Mouse (Mus musculus) lung, adult 18-20 months (tissue): ENCODE data around the gene C1qb.

ENCODE experiments used
- DNase-seq, 2 experiments: peaks; one replicate each; pipeline ENCODE4 v3.0.0; 2022; ENCODE audit warnings: mixed read lengths in 2 of 2

The C1qb gene

DNA sequence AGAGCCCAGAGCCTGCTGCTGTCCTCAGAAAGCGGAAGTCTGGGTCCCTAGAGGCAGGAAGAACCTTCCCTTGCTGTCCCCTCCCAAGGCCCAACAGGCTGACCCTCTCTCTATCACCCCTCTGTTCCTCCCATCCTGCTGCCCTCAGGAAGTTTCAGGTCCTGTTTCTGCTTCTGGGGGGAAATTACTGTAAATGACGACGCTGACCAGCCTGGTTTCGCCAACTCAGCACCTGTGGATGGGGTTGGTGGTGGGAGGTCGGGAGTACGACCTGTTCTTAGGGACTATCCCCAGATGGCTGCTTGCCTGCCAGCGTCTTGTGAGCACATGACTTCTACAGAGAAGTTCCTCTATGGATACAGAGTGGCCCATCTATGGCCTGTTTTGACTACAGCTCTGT lies at the start of gene C1qb:
TSS of gene C1qb (minus strand) at position 87 of the 400 bp plus-strand sequence.
- no peak for DNase-seq

- DNase-seq: no peak
Observed at GRCm38 (mm10) chr4:136934746-136935613, 49.0 kb upstream of the C1qb start.

- no peak for DNase-seq
Observed at GRCm38 (mm10) chr4:136930474-136930873, 44.5 kb upstream of the C1qb start.

GRCm38 (mm10) chr4:136928928-136929327 lies 42.9 kb upstream of the C1qb start:
- DNase-seq: no peak

DNA sequence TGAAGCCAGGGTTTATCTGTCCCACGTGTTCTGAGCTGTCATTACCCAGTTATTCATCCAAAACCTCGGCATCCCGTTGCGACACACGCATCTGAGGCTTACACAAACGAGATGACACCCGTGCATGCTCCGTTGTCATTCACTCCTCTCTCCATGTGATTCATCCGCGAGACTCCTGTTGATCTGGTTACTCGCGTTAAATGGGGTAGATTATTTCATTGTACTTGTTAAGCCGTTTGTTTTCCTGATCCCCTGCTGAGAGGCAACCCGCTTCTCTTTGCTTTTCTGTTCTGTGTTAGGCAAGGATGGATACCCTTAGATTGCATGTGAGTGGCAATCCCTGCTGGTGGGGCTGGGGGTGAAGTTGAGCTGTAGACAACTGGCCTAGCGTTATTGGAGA lies 39.8 kb upstream of the C1qb start:
- DNase-seq: no peak

DNA sequence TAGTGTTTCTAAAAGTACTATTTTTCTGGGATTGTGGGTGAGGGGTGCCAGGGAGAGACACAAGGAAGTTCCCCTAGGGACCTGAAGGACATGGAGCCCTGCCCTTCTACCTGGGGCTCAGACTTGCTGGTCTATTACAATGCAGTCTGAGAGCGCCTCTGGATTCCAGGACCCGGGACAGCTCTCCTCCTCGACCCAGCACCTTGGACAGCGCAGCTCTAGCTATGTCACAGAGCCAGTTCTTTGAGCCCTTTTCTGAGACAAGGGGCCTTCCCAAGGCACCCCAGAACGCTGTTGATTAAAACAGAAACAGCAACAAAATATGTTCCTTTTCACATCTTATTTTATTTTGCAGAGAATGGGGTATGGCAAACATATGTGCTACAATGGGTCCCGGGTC lies 38.5 kb upstream of the C1qb start:
- DNase-seq: peak; percentile 34 to 41

- DNase-seq: no peak
Observed at GRCm38 (mm10) chr4:136919526-136919925, 33.5 kb upstream of the C1qb start.

- no peak for DNase-seq
Observed at GRCm38 (mm10) chr4:136918834-136919233, 32.8 kb upstream of the C1qb start.

- DNase-seq: no peak
Observed at GRCm38 (mm10) chr4:136917165-136917524, 31.2 kb upstream of the C1qb start.

- DNase-seq: no peak
Observed at GRCm38 (mm10) chr4:136916359-136917164, 30.6 kb upstream of the C1qb start.

DNA sequence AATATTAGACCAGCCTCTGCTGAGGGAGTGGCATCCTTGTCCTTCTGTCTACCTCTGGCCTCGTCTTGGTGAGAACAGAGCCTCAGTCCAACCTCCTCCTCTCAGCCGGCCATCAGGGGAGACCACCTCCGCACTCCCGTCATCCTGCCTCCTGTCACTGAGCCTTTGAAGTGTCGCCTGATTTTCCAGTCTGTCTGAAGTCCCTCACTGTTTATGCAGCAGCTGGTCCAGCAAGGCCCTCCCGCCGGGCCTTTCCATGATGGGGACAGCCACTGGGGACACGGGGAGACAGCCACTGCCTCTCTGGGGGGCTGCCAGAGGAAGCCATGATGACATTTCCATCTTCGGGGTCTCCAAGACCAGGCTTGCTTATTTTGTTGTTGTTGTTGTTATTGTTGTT lies 26.9 kb upstream of the C1qb start:
- DNase-seq: no peak

GRCm38 (mm10) chr4:136911804-136912203 lies 25.8 kb upstream of the C1qb start:
- DNase-seq: no peak

DNA sequence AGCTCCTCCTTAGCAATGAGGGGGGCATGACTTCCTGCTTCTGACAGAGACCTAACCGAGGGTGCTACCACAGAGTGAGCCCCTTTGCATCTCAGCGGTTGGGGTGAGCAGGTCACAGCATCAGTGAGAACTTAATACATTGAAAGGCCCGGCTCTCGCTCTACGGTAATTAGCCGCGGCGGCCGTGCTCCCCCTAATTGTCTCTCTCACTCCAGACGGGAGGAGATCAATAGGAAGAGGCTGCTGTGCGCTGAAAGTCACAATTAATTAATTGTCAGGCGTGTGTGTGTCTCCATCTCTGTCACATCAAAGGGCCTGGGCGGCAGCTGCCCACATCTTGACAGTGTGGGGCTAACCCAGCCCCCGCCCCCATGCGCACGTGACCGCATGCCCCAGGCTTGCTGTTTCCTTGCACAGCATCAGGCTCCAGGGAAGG lies 25.2 kb upstream of the C1qb start:
- no peak for DNase-seq

DNA sequence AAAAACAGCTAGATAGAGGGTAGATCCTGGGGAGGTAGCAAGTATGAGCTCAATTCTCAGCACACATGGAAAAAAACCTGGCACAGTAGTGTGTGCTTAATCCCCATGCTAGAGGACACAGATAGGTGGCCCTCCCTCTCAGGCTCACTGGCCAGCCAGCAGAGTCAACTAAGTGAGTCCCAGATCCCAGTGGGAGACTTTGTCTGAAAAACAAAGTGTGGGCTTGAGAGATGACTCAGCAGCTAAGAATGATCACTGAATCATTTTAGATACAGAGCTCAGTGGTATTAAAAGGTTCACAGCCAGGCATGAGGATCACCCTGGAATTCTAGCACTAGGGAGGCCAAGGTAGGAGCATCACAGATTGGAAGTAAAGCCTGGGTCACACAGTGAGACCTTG lies 21.8 kb upstream of the C1qb start:
- DNase-seq: no peak

DNA sequence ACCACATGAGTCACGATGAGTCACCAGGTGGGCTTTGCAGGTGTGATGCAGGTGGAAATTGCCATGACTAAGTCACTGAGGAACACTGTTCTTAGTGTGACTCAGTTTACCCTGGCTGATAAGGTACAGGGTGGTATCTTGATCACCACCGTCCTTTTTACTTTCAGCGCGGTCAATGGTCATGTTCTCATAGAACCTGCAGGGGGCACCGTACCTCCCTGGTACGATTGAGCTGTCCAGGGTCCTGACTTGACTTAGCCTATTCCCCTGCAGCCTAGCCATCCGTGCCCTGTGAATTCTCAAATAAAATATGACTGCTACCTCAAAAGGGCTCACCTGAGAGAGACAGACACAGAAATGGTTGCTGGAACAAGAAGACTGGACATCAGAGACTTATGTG lies 21.0 kb upstream of the C1qb start:
- DNase-seq: peak in 1 of 2 experiments; percentile 18

GRCm38 (mm10) chr4:136904767-136905539 lies 19.0 kb upstream of the C1qb start:
- no peak for DNase-seq

DNA sequence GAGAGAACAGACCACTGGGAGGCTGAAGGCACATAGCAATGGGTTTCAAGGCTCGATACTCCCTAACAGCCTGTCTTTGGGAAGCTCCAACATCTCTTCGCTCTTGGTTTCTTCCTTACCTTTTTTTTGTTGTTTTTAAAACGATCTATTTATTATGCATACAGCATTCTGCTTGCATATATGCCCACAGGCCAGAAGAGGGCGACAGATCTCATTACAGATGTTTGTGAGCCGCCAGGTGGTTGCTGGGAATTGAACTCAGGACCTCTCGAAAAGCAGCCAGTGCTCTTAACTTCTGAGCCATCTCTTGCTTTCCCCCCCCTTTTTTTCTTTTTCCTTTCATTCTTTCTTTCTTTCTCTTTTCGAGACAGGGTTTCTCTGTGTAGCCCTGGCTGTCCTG lies 13.2 kb upstream of the C1qb start:
- DNase-seq: no peak

DNA sequence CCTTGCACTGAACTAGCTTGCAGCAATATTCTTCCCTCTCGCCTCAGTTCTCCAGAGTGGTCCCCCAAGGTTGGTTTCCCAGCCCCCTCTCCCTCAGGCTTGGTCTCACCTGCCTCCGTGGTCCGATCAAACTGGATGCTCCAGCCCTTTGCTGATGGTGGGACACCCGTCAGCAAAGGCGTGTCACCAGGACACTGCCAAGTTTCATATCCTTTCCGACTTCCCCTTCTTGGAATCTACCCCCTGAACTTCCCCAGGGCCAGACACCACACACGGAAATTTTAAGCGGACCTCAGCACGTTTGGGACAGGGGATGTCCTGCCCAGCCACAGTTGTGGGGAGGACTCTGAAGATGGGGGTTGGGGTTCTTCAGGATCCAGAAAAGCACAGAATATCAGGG lies 12.7 kb upstream of the C1qb start, which contains the start of gene C1qa:
TSS of gene C1qa (minus strand) at position 167 of the 400 bp plus-strand sequence.
- no peak for DNase-seq

DNA sequence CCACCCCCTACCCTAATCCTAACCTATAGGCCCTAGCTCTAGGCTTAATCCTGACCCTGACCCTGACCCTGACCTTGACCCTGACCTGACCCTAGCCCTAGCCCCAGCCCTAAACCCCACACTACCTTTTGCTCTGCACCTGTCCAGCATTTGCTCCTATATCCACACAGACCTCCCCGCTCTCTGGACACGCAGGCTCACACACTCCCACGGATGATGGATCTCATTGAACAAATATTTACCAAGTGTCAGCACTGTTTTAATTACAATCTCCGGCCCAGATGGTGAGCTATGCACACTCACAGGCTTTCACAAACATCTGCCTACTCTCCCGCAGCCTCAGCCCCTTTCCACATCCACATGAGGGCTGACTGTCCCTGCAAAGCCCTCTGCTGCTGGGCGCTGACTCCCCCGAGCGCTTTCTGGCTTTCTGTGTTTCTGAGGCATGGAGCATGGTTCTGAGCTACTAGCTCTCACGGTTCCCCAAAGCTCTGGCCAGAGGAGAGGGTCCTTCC lies 12.2 kb upstream of the C1qb start:
- DNase-seq: no peak

DNA sequence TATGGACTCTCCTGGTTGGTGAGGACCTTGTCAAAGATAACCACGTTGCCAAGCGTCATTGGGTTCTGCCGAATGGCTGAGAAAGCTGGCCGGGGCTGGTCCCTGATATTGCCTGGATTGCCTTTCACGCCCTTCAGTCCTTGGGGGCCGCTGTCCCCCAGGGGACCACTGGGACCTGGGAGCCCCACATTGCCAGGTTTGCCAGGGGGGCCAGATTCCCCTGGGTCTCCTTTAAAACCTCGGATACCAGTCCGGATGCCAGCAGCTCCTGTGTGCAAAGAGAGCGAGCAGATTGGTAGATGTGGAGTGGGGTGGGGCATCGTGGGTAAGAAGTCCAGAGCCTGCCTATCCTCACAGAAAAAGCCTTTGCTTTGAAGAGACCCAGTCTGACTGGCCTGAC lies 10.5 kb upstream of the C1qb start:
- no peak for DNase-seq

DNA sequence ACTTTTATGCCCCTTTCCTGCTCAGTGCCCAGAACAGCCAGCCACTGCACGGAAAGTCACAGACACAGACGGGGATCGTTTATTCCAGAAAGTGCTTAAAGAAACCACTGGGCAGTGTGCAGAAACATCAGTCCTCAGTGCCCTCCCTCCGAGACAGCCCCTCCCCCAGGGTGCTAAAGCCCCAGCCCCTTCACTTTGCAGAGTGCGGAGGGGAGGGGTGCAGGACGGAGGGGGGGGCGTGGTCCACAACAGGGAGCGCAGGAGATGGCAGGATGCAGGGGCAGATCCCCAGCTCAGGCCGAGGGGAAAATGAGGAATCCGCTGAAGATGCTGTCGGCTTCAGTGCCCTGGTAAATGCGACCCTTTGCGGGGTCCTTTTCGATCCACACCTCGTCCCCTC lies 9.9 kb upstream of the C1qb start:
- no peak for DNase-seq

GRCm38 (mm10) chr4:136894821-136895220 lies 8.8 kb upstream of the C1qb start:
- no peak for DNase-seq
